Mouse (Mus musculus) erythroblast, embryonic 14.5 days (primary cell): ENCODE data around the gene Lyz2.

Source experiments
- GATA1 ChIP-seq: IDR thresholded peaks from 2 replicates; pipeline ENCODE4 v1.6.1; 2012; ENCODE audit warnings: low read length, inconsistent platforms, mixed read lengths
- TAL1 ChIP-seq: IDR thresholded peaks from 3 replicates; pipeline ENCODE4 v1.6.1; 2012; ENCODE audit warnings: low read length, inconsistent platforms, mixed read lengths

- TF ChIP-seq GATA1: no peak
- no peak for TF ChIP-seq TAL1
Measured at GRCm38 (mm10) chr10:117282049-117282448, at the start of gene Lyz2.
